Mouse (Mus musculus) stomach, embryonic 14.5 days (tissue): ENCODE results near the gene Zfp740. TPM values are rescaled to one million over a fixed set of nuclear protein-coding genes. Genes with fewer than 3 reads are reported as not detected.
"Not testable (repeated sequence)": the region's sequence is repeated elsewhere in the genome, so short reads cannot be mapped to it uniquely, and the experiment has no call there.

Source experiments
- ATAC-seq: fragments of 200-750 bp; cut with Nextera tagmentation; 2 replicates; pipeline ENCODE4 v1.8.0; 2017; ENCODE audit warnings: low read depth, moderate TSS enrichment; ENCODE audit not compliant: insufficient number of reproducible peaks, insufficient read depth, low FRiP score
- H3K27ac ChIP-seq: fragments of 300-500 bp; sonication (generic); 2 replicates; pipeline ENCODE4 v1.5.1; 2014; ENCODE audit warnings: mild to moderate bottlenecking, low read length, moderate library complexity, mixed read lengths
- H3K27me3 ChIP-seq: fragments of 300-500 bp; sonication (generic); 2 replicates; pipeline ENCODE4 v1.6.1; 2014; ENCODE audit warnings: low read length, control low read depth, mixed read lengths; ENCODE audit not compliant: control insufficient read depth, insufficient read depth
- H3K36me3 ChIP-seq: fragments of 300-500 bp; sonication (generic); 2 replicates; pipeline ENCODE4 v1.6.1; 2014; ENCODE audit warnings: mild to moderate bottlenecking, control low read depth, low read length, moderate library complexity, mixed read lengths; ENCODE audit not compliant: control insufficient read depth, insufficient read depth
- H3K4me1 ChIP-seq: fragments of 300-500 bp; sonication (generic); 2 replicates; pipeline ENCODE4 v1.6.1; 2014; ENCODE audit warnings: low read length, control low read depth, mixed read lengths; ENCODE audit not compliant: control insufficient read depth, insufficient read depth
- H3K4me2 ChIP-seq: fragments of 300-500 bp; sonication (generic); replicated peaks from 2 replicates; pipeline ENCODE4 v1.6.1; 2014; ENCODE audit warnings: low read depth, low read length, control low read depth
- H3K4me3 ChIP-seq: fragments of 300-500 bp; sonication (generic); 2 replicates; pipeline ENCODE4 v1.5.1; 2014; ENCODE audit warnings: low read depth, low read length, control low read depth
- H3K9ac ChIP-seq: fragments of 300-500 bp; sonication (generic); replicated peaks from 2 replicates; pipeline ENCODE4 v1.6.1; 2014; ENCODE audit warnings: low read depth, mild to moderate bottlenecking, control low read depth, low read length, moderate library complexity, mixed read lengths
- H3K9me3 ChIP-seq: fragments of 300-500 bp; sonication (generic); 2 replicates; pipeline ENCODE4 v1.6.1; 2016; ENCODE audit warnings: low read depth, low read length, control low read depth; ENCODE audit not compliant: control insufficient read depth
- WGBS: fragments of 180-500 bp; shearing (Covaris S2); extraction: QIAGEN DNeasy Blood & Tissue Kit; methylation state at CpG from one replicate; pipeline ENCODE4 v1.1.7; 2014; 5-methylcytosine and 5-hydroxymethylcytosine counted together
- polyA plus RNA-seq: library from polyadenylated mRNA; unstranded; fragments of >200 nt; fragmentation: Nextera tagmentation; extraction: Ambion mirVana; gene quantifications from 2 replicates; pipeline ENCODE4 v1.2.1, GENCODE M21; 2014

Zfp740 gene
- polyA plus RNA-seq, 1 experiment from 2014 or later = 54.0 TPM

- WGBS = 3% methylated on average over 40 of the region's 43 CpGs
- Histone ChIP-seq H3K27me3 (no peaks in the 10 kb centered on the region), H3K4me3 (peak overlapping the region; percentile 37), H3K4me2 (peak overlapping the region; percentile 81), H3K36me3 (no peaks in the 10 kb centered on the region), H3K9me3 (no peaks in the 10 kb centered on the region), H3K4me1 (0 out of 2 replicates have a peak, but pooled peaks cover 2% of the 10 kb centered on the region), H3K9ac (peak overlapping the region; percentile 36), H3K27ac (no peak overlapping the region)
- peak; percentile 83 for ATAC-seq
These were observed 21.3 kb downstream of the Zfp740 start for GRCm38 (mm10) chr15:102224186-102224991.

DNA sequence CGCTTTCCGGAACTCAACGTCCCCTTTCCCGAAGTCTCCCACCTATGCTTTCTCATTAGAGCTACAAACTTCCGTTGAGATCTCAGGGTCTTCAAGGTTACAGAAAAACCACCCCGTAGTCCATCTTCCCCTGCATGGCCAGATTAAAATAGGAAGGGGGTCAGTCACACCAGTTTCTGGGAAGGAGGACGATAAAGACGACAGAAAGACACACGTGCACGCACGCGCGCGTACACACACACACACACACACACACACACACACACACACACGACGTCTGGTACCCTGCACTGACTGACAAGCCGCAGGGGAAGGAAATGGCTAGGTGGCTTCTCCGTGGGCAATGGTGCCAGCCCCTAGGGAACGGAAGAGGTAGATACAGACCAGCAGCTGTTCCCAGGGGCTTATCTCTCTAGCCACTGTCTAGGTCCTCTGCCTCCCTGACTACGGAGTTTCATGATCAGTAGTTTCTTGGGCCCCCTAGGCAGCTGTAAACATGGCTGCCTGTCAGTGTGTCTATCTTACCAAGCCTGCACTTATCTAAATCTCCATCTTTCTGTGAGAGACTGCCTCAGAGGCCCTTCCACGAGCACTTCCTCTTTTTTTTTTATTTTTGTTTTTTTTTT lies 22.1 kb downstream of the Zfp740 start:
- Histone ChIP-seq H3K4me2 (peak overlapping the region; percentile 81), H3K4me3 (peak overlapping the region; percentile 37), H3K4me1 (0 out of 2 replicates have a peak, but pooled peaks cover 2% of the 10 kb centered on the region), H3K9me3 (no peaks in the 10 kb centered on the region), H3K9ac (peak overlapping the region; percentile 36), H3K27me3 (no peaks in the 10 kb centered on the region), H3K36me3 (no peaks in the 10 kb centered on the region), H3K27ac (no peak overlapping the region)
- ATAC-seq = no peak
- 19% methylated on average over 21 of the region's 21 CpGs for WGBS

DNA sequence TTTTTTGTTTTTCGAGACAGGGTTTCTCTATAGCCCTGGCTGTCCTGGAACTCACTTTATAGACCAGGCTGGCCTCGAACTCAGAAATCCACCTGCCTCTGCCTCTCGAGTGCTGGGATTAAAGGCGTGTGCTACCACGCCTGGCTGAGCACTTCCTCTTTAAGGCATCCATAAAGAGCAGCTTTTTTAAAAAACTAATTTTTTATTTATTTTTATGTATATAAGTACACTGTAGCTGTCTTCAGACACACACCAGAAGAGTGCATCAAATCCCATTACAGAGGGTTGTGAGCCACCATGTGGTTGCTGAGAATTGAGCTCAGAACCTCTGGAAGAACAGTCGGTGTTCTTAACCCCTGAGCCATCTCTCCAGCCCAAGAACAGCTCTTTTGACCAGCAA lies 22.6 kb downstream of the Zfp740 start:
- H3K9me3 ChIP-seq = not testable (repeated sequence)
- 80% methylated on average over 5 of the region's 6 CpGs for WGBS

GRCm38 (mm10) chr15:102230408-102231321 lies 27.6 kb downstream of the Zfp740 start:
- Histone ChIP-seq H3K4me3 (no peak overlapping the region), H3K27ac (no peak overlapping the region), H3K4me1 (peaks cover 22% of the 10 kb centered on the region), H3K4me2 (no peak overlapping the region), H3K27me3 (no peaks in the 10 kb centered on the region), H3K9me3 (no peaks in the 10 kb centered on the region), H3K36me3 (no peaks in the 10 kb centered on the region; the same call in 1 of the 2 replicates), H3K9ac (no peak overlapping the region)
- no peak for ATAC-seq
- 77% methylated on average over 17 of the region's 17 CpGs for WGBS

More for the DNA sequence above, 22.6 kb downstream of the Zfp740 start:
- H3K27ac ChIP-seq, H3K4me2 ChIP-seq, H3K9ac ChIP-seq, H3K27me3 ChIP-seq, ATAC-seq, H3K4me3 ChIP-seq, H3K4me1 ChIP-seq, H3K36me3 ChIP-seq: not testable (repeated sequence)

GRCm38 (mm10) chr15:102231748-102232147 lies 28.7 kb downstream of the Zfp740 start, which contains the start of gene Itgb7:
Gene Itgb7, minus strand, starts transcription at chr15:102231944.
- peaks cover 5% of the 10 kb centered on the region for H3K36me3 ChIP-seq
- no peak within 1 kb of the TSS for H3K4me3 ChIP-seq
- 27% methylated on average over 6 of the region's 6 CpGs for WGBS
- H3K9me3 ChIP-seq = no peaks in the 10 kb centered on the region
- no peak within 1 kb of the TSS for H3K27ac ChIP-seq
- no peaks in the 10 kb centered on the region for H3K27me3 ChIP-seq
- peaks cover 28% of the 10 kb centered on the region for H3K4me1 ChIP-seq
- 0 out of 2 replicates have a peak within 1 kb of the TSS, but pooled peaks have one; percentile 3 for H3K4me2 ChIP-seq
- H3K9ac ChIP-seq = no peak within 1 kb of the TSS
- 0 out of 2 replicates have a peak, but pooled peaks have one; percentile 42 for ATAC-seq

DNA sequence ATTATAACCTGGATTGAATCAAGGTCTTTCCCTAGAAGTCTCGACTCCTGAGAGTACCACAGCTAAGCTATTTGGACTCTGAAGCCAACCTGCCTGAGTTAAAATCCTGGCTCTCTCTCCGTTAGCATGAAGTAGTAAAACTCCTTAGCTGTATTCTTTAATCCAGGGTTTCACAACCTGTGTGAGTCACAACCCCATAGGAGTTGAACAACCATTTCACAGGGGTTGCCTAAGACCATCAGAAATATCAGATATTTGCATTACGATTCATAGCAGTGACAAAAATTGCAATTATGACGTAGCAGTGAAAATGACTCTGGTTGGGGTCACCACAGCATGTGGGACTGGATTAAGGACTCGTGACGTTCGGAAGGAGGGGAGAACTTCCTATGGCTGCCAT lies 29.7 kb downstream of the Zfp740 start:
- ATAC-seq = no peak
- H3K36me3 ChIP-seq = peaks cover 11% of the 10 kb centered on the region
- H3K27me3 ChIP-seq = no peaks in the 10 kb centered on the region
- no peak overlapping the region for H3K27ac ChIP-seq
- 84% methylated on average over 7 of the region's 7 CpGs for WGBS
- no peak overlapping the region for H3K4me3 ChIP-seq
- H3K4me2 ChIP-seq = no peak overlapping the region
- H3K4me1 ChIP-seq = peaks cover 28% of the 10 kb centered on the region
- H3K9ac ChIP-seq = no peak overlapping the region
- no peaks in the 10 kb centered on the region for H3K9me3 ChIP-seq

DNA sequence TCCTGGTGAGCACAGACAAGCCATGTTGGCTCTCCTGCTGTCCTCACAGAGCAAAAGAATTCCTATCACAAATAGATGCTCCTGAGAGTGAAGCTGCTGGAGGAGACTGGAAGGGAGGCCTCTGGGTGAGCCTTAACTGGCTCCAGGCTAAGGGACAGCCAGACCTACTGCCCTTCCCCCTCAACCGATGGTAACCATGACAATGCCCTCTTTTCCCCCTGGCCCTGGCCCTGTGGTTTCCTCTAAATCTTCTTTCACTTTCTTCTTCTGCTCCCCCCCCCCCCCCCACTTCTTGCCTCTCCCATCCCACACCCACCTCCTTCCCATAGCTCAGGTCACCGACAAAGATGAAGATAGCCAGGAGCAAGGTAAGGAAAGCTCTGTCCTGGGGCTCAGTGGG lies 30.8 kb downstream of the Zfp740 start:
- WGBS = 22% methylated on average over 2 of the region's 2 CpGs
- Histone ChIP-seq H3K9ac (no peak overlapping the region), H3K36me3 (peaks cover 18% of the 10 kb centered on the region), H3K27me3 (no peaks in the 10 kb centered on the region), H3K4me3 (no peak overlapping the region), H3K4me1 (peaks cover 28% of the 10 kb centered on the region), H3K27ac (peak overlapping the region; percentile 73; the same call in 1 of the 2 replicates), H3K4me2 (no peak overlapping the region), H3K9me3 (no peaks in the 10 kb centered on the region)
- no peak for ATAC-seq
